Mouse (Mus musculus) frontal cortex, postnatal 36 days (tissue): ENCODE results near the gene Arvcf.

Experiments used
- DNase-seq, 2 experiments: peaks; one replicate each; pipeline ENCODE4 v3.0.0; 2022; ENCODE audit warnings: low spot score in 2 of 2

Gene Arvcf

GRCm38 (mm10) chr16:18409776-18410175 lies 61.8 kb downstream of the Arvcf start:
- DNase-seq: no peak

GRCm38 (mm10) chr16:18410418-18410817 lies 62.4 kb downstream of the Arvcf start:
- no peak for DNase-seq

- DNase-seq: no peak
Measured at GRCm38 (mm10) chr16:18411026-18411649, 63.2 kb downstream of the Arvcf start.

- DNase-seq: peak in 1 of 2 experiments; percentile 32
Measured at GRCm38 (mm10) chr16:18411802-18412476, 64.0 kb downstream of the Arvcf start.

GRCm38 (mm10) chr16:18413032-18413816 lies 65.2 kb downstream of the Arvcf start:
- no peak for DNase-seq

GRCm38 (mm10) chr16:18416094-18416761 lies 68.2 kb downstream of the Arvcf start:
- peak; percentile 71 to 78 for DNase-seq

- DNase-seq: no peak
Measured at GRCm38 (mm10) chr16:18416837-18417236, 68.9 kb downstream of the Arvcf start.

GRCm38 (mm10) chr16:18417491-18417890 lies 69.5 kb downstream of the Arvcf start:
- no peak for DNase-seq

- no peak for DNase-seq
Measured at GRCm38 (mm10) chr16:18418756-18419602, 71.0 kb downstream of the Arvcf start.

GRCm38 (mm10) chr16:18419603-18420026 lies 71.6 kb downstream of the Arvcf start:
- DNase-seq: no peak

- no peak for DNase-seq
Measured at GRCm38 (mm10) chr16:18420571-18420970, 72.6 kb downstream of the Arvcf start.

GRCm38 (mm10) chr16:18423203-18423914 lies 75.4 kb downstream of the Arvcf start:
- no peak for DNase-seq

- no peak for DNase-seq
Measured at GRCm38 (mm10) chr16:18423915-18424265, 75.9 kb downstream of the Arvcf start.

GRCm38 (mm10) chr16:18424364-18425045 lies 76.5 kb downstream of the Arvcf start:
- DNase-seq: no peak

- no peak for DNase-seq
Measured at GRCm38 (mm10) chr16:18425475-18426214, 77.7 kb downstream of the Arvcf start.

GRCm38 (mm10) chr16:18426215-18426791 lies 78.3 kb downstream of the Arvcf start, which contains the start of gene Txnrd2:
TSS of gene Txnrd2 (plus strand) at chr16:18426384.
- peak; percentile 76 to 78 for DNase-seq

- DNase-seq: no peak
Measured at GRCm38 (mm10) chr16:18426802-18427280, 78.9 kb downstream of the Arvcf start, which contains the start of gene Comt. TSS of gene Comt (minus strand) at chr16:18426852.

GRCm38 (mm10) chr16:18428011-18428515 lies 80.1 kb downstream of the Arvcf start:
- DNase-seq: no peak
